Mouse (Mus musculus): ENCODE data around the gene Ciao2a. TPM values are rescaled to one million over a fixed set of nuclear protein-coding genes. Genes with fewer than 3 reads are reported as not detected.

Gene Ciao2a
- polyA plus RNA-seq, 1 experiment from 2014 or later: 158 TPM

DNA sequence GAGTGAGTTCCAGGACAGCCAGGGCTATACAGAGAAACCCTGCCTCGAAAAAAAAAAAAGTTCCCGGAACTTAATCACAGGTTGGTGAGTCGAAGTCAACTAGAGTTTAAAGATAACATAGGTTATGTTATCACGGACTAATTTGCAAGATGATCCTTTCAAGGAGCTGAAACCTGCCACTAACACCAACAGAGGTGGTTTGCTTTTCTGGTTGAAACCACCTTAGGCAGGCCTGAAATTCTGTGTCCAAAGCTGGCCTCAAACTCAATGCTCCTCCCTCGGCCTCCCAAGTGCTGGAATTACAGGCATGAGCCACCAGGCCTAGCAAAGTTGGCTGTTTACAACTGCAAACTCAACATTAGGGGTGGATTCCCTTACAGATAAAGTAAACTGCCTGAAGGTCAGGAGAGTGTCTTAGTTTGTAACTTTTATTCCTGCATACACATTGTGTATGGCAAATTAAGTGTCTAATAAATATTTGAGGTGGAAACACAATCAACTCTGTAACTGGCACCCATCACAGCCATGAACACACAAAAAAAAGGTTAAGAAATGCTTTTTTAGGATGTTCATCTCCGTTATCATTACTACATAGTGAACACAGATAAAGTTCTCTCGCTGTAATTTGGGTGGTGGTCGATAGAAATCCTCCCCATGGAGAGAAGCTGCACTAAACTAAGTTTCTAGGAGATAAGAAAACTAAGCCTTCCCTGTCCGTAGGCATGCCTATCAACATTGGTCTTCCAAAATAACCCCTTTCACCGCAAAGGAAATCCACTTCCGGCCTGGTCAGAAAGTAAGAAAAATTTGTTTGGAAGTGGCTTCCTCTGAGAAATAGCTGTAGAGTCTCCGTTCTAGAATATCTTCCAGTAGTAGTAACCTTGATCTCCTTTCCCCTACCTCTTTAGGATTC lies 612 bp upstream of the Ciao2a start:
- Histone ChIP-seq H3K4me1 (ENCODE audit: control insufficient read depth, insufficient read depth, low read length) (peaks cover 21% of the 10 kb centered on the region), H3K36me3 (ENCODE audit: control insufficient read depth, insufficient read depth, low read length) (peaks cover 1% of the 10 kb centered on the region), H3K4me2 (ENCODE audit: low read depth, low read length) (peak overlapping the region; percentile 60), H3K27me3 (ENCODE audit: control insufficient read depth, insufficient read depth, low read length) (no peaks in the 10 kb centered on the region), H3K9me3 (replicated peaks; ENCODE audit: control insufficient read depth, low read length) (no peaks in the 10 kb centered on the region), H3K27ac (ENCODE audit: low read length) (peak overlapping the region; percentile 80), H3K9ac (ENCODE audit: low read length) (peak overlapping the region; percentile 48), H3K4me3 (replicated peaks; ENCODE audit: low read length) (peak overlapping the region; percentile 67)
- ATAC-seq (ENCODE audit: insufficient read depth, low FRiP score): no peak
- 43% methylated on average over 12 of the region's 12 CpGs for WGBS

- Histone ChIP-seq H3K36me3 (ENCODE audit: control insufficient read depth, insufficient read depth, low read length) (peaks cover 2% of the 10 kb centered on the region), H3K27me3 (ENCODE audit: control insufficient read depth, insufficient read depth, low read length) (no peaks in the 10 kb centered on the region), H3K4me2 (ENCODE audit: low read depth, low read length) (peak overlapping the region; percentile 76), H3K27ac (ENCODE audit: low read length) (peak overlapping the region; percentile 83), H3K9me3 (replicated peaks; ENCODE audit: control insufficient read depth, low read length) (no peaks in the 10 kb centered on the region), H3K4me1 (ENCODE audit: control insufficient read depth, insufficient read depth, low read length) (peaks cover 21% of the 10 kb centered on the region), H3K4me3 (replicated peaks; ENCODE audit: low read length) (peak overlapping the region; percentile 67), H3K9ac (ENCODE audit: low read length) (peak overlapping the region; percentile 77)
- no peak for ATAC-seq (ENCODE audit: insufficient read depth, low FRiP score)
- whole genome bisulfite sequencing: 30% methylated on average over 6 of the region's 6 CpGs
These were observed 759 bp downstream of the Ciao2a start for GRCm38 (mm10) chr9:66127193-66127546.

DNA sequence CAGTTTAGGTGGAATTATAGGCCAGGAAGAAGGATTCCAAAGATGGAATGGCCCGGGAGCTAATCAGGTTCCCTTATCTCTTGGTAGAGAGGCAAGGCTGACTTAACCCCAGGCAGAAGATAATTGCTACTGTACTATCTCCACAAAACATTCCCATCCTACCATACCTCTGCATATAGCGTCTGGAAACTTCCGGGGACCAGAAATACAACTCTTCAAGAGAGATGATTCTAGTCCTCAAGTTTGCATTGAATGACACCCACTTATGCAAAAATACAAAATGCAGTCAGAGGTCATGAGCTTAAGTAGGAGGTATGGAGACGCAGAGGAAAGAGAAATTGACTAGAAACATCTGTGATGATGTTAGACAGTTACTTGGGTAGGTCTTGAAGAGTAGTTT lies 1.5 kb downstream of the Ciao2a start:
- H3K4me3 ChIP-seq (replicated peaks; ENCODE audit: low read length): no peak overlapping the region
- H3K36me3 ChIP-seq (ENCODE audit: control insufficient read depth, insufficient read depth, low read length): peaks cover 2% of the 10 kb centered on the region; the same call in 1 of the 2 replicates
- 83% methylated on average over 4 of the region's 4 CpGs for WGBS
- no peak overlapping the region for H3K9ac ChIP-seq (ENCODE audit: low read length)
- H3K4me2 ChIP-seq (ENCODE audit: low read depth, low read length): peak overlapping the region; percentile 76
- peaks cover 18% of the 10 kb centered on the region for H3K4me1 ChIP-seq (ENCODE audit: control insufficient read depth, insufficient read depth, low read length)
- H3K27ac ChIP-seq (ENCODE audit: low read length): no peak overlapping the region
- no peaks in the 10 kb centered on the region for H3K9me3 ChIP-seq (replicated peaks; ENCODE audit: control insufficient read depth, low read length)
- no peaks in the 10 kb centered on the region for H3K27me3 ChIP-seq (ENCODE audit: control insufficient read depth, insufficient read depth, low read length)
- no peak for ATAC-seq (ENCODE audit: insufficient read depth, low FRiP score)

DNA sequence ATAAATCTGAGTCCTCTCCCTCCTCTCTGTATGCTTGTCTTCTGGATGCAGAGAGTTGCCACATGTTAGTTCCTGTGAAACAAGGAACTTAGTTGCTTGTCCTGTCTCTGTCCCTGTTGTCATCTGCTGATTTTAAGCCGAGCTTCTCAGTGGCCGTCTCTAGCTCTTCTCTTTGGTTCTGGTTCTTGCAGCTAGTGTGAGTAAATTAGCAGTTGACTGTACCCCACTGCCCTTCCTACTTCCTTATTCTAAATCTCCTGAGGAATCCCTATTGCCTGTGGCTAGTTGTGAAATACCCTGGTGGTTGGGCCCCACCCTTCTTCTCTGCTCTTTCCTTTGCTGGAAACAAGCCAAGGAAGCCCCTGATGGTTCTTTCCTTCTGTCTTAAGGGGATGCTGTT lies 5.1 kb downstream of the Ciao2a start:
- peaks cover 16% of the 10 kb centered on the region for H3K36me3 ChIP-seq (ENCODE audit: control insufficient read depth, insufficient read depth, low read length)
- no peaks in the 10 kb centered on the region for H3K9me3 ChIP-seq (replicated peaks; ENCODE audit: control insufficient read depth, low read length)
- H3K4me2 ChIP-seq (ENCODE audit: low read depth, low read length): no peak overlapping the region
- H3K9ac ChIP-seq (ENCODE audit: low read length): no peak overlapping the region
- H3K4me3 ChIP-seq (replicated peaks; ENCODE audit: low read length): no peak overlapping the region
- no peak overlapping the region for H3K27ac ChIP-seq (ENCODE audit: low read length)
- no peaks in the 10 kb centered on the region for H3K4me1 ChIP-seq (ENCODE audit: control insufficient read depth, insufficient read depth, low read length)
- no peaks in the 10 kb centered on the region for H3K27me3 ChIP-seq (ENCODE audit: control insufficient read depth, insufficient read depth, low read length)
- WGBS: 93% methylated on average over 2 of the region's 2 CpGs
- ATAC-seq (ENCODE audit: insufficient read depth, low FRiP score): no peak

GRCm38 (mm10) chr9:66135967-66136366 lies 9.6 kb downstream of the Ciao2a start:
- no peaks in the 10 kb centered on the region for H3K9me3 ChIP-seq (replicated peaks; ENCODE audit: control insufficient read depth, low read length)
- H3K4me3 ChIP-seq (replicated peaks; ENCODE audit: low read length): no peak overlapping the region
- no peak overlapping the region for H3K27ac ChIP-seq (ENCODE audit: low read length)
- H3K27me3 ChIP-seq (ENCODE audit: control insufficient read depth, insufficient read depth, low read length): no peaks in the 10 kb centered on the region
- no peaks in the 10 kb centered on the region for H3K4me1 ChIP-seq (ENCODE audit: control insufficient read depth, insufficient read depth, low read length)
- peaks cover 39% of the 10 kb centered on the region for H3K36me3 ChIP-seq (ENCODE audit: control insufficient read depth, insufficient read depth, low read length)
- WGBS: 56% methylated on average over 4 of the region's 4 CpGs
- no peak overlapping the region for H3K9ac ChIP-seq (ENCODE audit: low read length)
- no peak overlapping the region for H3K4me2 ChIP-seq (ENCODE audit: low read depth, low read length)
- ATAC-seq (ENCODE audit: insufficient read depth, low FRiP score): no peak

GRCm38 (mm10) chr9:66138193-66138592 lies 11.8 kb downstream of the Ciao2a start:
- WGBS: 93% methylated on average over 7 of the region's 7 CpGs
- Histone ChIP-seq H3K27ac (ENCODE audit: low read length) (no peak overlapping the region), H3K9ac (ENCODE audit: low read length) (no peak overlapping the region), H3K4me2 (ENCODE audit: low read depth, low read length) (no peak overlapping the region), H3K36me3 (ENCODE audit: control insufficient read depth, insufficient read depth, low read length) (peaks cover 39% of the 10 kb centered on the region), H3K27me3 (ENCODE audit: control insufficient read depth, insufficient read depth, low read length) (no peaks in the 10 kb centered on the region), H3K9me3 (replicated peaks; ENCODE audit: control insufficient read depth, low read length) (no peaks in the 10 kb centered on the region), H3K4me1 (ENCODE audit: control insufficient read depth, insufficient read depth, low read length) (no peaks in the 10 kb centered on the region), H3K4me3 (replicated peaks; ENCODE audit: low read length) (no peak overlapping the region)
- no peak for ATAC-seq (ENCODE audit: insufficient read depth, low FRiP score)

DNA sequence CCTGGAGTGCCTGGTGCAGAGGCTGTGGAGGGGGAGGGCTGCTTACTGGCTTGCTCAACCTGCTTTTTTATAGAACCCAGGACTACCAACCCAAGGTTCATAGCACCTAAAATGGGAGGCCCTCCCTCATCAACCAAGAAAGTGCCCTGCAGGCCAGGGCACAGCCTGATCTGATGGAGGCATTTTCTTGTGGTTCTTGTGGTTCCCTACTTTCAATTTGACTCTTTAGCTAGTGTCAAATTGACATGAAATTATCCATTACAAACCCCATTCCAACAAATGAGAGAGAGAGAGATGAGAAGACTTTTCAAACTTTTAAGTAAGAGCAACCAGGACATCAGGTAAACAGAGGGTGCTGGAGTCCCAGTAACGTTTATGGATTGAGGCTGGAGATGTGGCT lies 15.9 kb downstream of the Ciao2a start:
- 54% methylated on average over 1 of the region's 1 CpGs for WGBS

GRCm38 (mm10) chr9:66144248-66144647 lies 17.8 kb downstream of the Ciao2a start:
- H3K4me1 ChIP-seq (ENCODE audit: control insufficient read depth, insufficient read depth, low read length): no peaks in the 10 kb centered on the region
- no peak overlapping the region for H3K27ac ChIP-seq (ENCODE audit: low read length)
- no peak overlapping the region for H3K4me3 ChIP-seq (replicated peaks; ENCODE audit: low read length)
- H3K9ac ChIP-seq (ENCODE audit: low read length): no peak overlapping the region
- peaks cover 15% of the 10 kb centered on the region for H3K36me3 ChIP-seq (ENCODE audit: control insufficient read depth, insufficient read depth, low read length)
- no peaks in the 10 kb centered on the region for H3K9me3 ChIP-seq (replicated peaks; ENCODE audit: control insufficient read depth, low read length)
- ATAC-seq (ENCODE audit: insufficient read depth, low FRiP score): no peak
- WGBS: 8% methylated on average over 6 of the region's 6 CpGs
- H3K27me3 ChIP-seq (ENCODE audit: control insufficient read depth, insufficient read depth, low read length): no peaks in the 10 kb centered on the region
- no peak overlapping the region for H3K4me2 ChIP-seq (ENCODE audit: low read depth, low read length)

More for the DNA sequence above, 15.9 kb downstream of the Ciao2a start:
- no peaks in the 10 kb centered on the region for H3K9me3 ChIP-seq (replicated peaks; ENCODE audit: control insufficient read depth, low read length)
- H3K4me2 ChIP-seq (ENCODE audit: low read depth, low read length): no peak overlapping the region
- peaks cover 25% of the 10 kb centered on the region for H3K36me3 ChIP-seq (ENCODE audit: control insufficient read depth, insufficient read depth, low read length)
- H3K4me3 ChIP-seq (replicated peaks; ENCODE audit: low read length): no peak overlapping the region
- no peaks in the 10 kb centered on the region for H3K27me3 ChIP-seq (ENCODE audit: control insufficient read depth, insufficient read depth, low read length)
- H3K27ac ChIP-seq (ENCODE audit: low read length): no peak overlapping the region
- H3K9ac ChIP-seq (ENCODE audit: low read length): no peak overlapping the region
- no peak for ATAC-seq (ENCODE audit: insufficient read depth, low FRiP score)
- no peaks in the 10 kb centered on the region for H3K4me1 ChIP-seq (ENCODE audit: control insufficient read depth, insufficient read depth, low read length)

GRCm38 (mm10) chr9:66146141-66146540 lies 19.7 kb downstream of the Ciao2a start:
- Histone ChIP-seq H3K4me1 (ENCODE audit: control insufficient read depth, insufficient read depth, low read length) (no peaks in the 10 kb centered on the region), H3K36me3 (ENCODE audit: control insufficient read depth, insufficient read depth, low read length) (no peaks in the 10 kb centered on the region), H3K9me3 (replicated peaks; ENCODE audit: control insufficient read depth, low read length) (no peaks in the 10 kb centered on the region), H3K4me2 (ENCODE audit: low read depth, low read length) (no peak overlapping the region), H3K27ac (ENCODE audit: low read length) (no peak overlapping the region), H3K9ac (ENCODE audit: low read length) (no peak overlapping the region), H3K4me3 (replicated peaks; ENCODE audit: low read length) (no peak overlapping the region), H3K27me3 (ENCODE audit: control insufficient read depth, insufficient read depth, low read length) (no peaks in the 10 kb centered on the region)
- no peak for ATAC-seq (ENCODE audit: insufficient read depth, low FRiP score)
